Comparison of ENCODE assay signal across 20 mouse cellular contexts in genomic region chr8:3414639-3415190, GRCm38 (mm10). TPM values are rescaled to one million over a fixed set of nuclear protein-coding genes. Genes with fewer than 3 reads are reported as not detected.
DNase-seq lines count a peak whose midpoint lies in the region; ATAC-seq and TF ChIP-seq lines count a peak whose summit lies in the region.
"Had no signal": no experiment of that assay in that cellular context is flagged by ENCODE, and none has a peak within 500 bp of the region (broad histone marks: within the 10 kb centered on the region; RNA-seq: fewer than 3 reads in every experiment).

No protein-coding gene starts in this region.

- peaks cover 54% of the 10 kb centered on the region for H3K4me1 ChIP-seq in hindbrain, embryonic 10.5 days (replicated peaks)
- peaks cover 21% of the 10 kb centered on the region for H3K4me1 ChIP-seq in hindbrain, embryonic 16.5 days (ENCODE audit: control insufficient read depth, insufficient read depth, low read depth, low read length)
- peaks cover 40% of the 10 kb centered on the region for H3K4me1 ChIP-seq in neural tube, embryonic 12.5 days

- peaks cover 14% of the 10 kb centered on the region for H3K79me2 ChIP-seq in myocyte (ENCODE audit: control insufficient read depth, insufficient read depth)

- no peaks in the 10 kb centered on the region; the same call in 1 of the 2 replicates for H3K27me3 ChIP-seq in hindbrain, embryonic 10.5 days (ENCODE audit: insufficient read depth, poor library complexity, severe bottlenecking)
- H3K27me3 ChIP-seq in hindbrain, embryonic 16.5 days (replicated peaks; ENCODE audit: control insufficient read depth, insufficient read depth, low read length): no peaks in the 10 kb centered on the region
- no peaks in the 10 kb centered on the region for H3K27me3 ChIP-seq in neural tube, embryonic 12.5 days (replicated peaks)
- H3K27me3 ChIP-seq in myocyte (ENCODE audit: control insufficient read depth, insufficient read depth, insufficient read length): no peaks in the 10 kb centered on the region
- H3K27me3 ChIP-seq: embryonic facial prominence, embryonic 12.5 days; kidney, embryonic 15.5 days; liver, embryonic 13.5 days had no signal

- H3K36me3 ChIP-seq in hindbrain, embryonic 10.5 days: peaks cover 7% of the 10 kb centered on the region
- no peaks in the 10 kb centered on the region for H3K36me3 ChIP-seq in hindbrain, embryonic 16.5 days (ENCODE audit: control insufficient read depth, insufficient read depth, low read length)
- H3K36me3 ChIP-seq in neural tube, embryonic 12.5 days: no peaks in the 10 kb centered on the region
- H3K36me3 ChIP-seq in myocyte (ENCODE audit: control insufficient read depth, insufficient read depth): no peaks in the 10 kb centered on the region
- H3K36me3 ChIP-seq: embryonic facial prominence, embryonic 12.5 days; kidney, embryonic 15.5 days; liver, embryonic 13.5 days had no signal

- ATAC-seq in hindbrain, embryonic 16.5 days: no peak
- ATAC-seq in neural tube, embryonic 12.5 days (ENCODE audit: low FRiP score, low read depth): peak; percentile 6; the same call in 1 of the 2 replicates
- ATAC-seq: intestine, embryonic 16.5 days had no signal

- TF ChIP-seq POLR2A in myocyte (IDR thresholded peaks at IDR 0.05; ENCODE audit: insufficient read length, low read depth): no peak

- no peak overlapping the region for H3K4me2 ChIP-seq in hindbrain, embryonic 16.5 days (ENCODE audit: low read length)
- H3K4me2 ChIP-seq in neural tube, embryonic 12.5 days (replicated peaks): no peak overlapping the region
- H3K4me2 ChIP-seq in myocyte (ENCODE audit: low read depth): peak overlapping the region; percentile 18
- H3K4me2 ChIP-seq: embryonic facial prominence, embryonic 12.5 days; kidney, embryonic 15.5 days; liver, embryonic 13.5 days had no signal

- DNase-seq in hindbrain, embryonic 10.5 days (ENCODE audit: low spot score): no peak
- DNase-seq in neural tube, embryonic 10.5 days (ENCODE audit: extremely low spot score, low spot score): no peak
- DNase-seq in ZHBTc4 (ENCODE audit: low read depth, low spot score): peak; percentile 43
- no peak for DNase-seq in ovary, postnatal 14 days (ENCODE audit: low spot score)
- no peak for DNase-seq in retina, embryonic 14.5 days (ENCODE audit: low spot score)
- DNase-seq: adrenal gland, postnatal 25 days; cerebellum, adult 2 months; gastrocnemius, postnatal 10 days; heart, postnatal 36 days; layer of hippocampus, postnatal 36 days; liver, embryonic 13.5 days; thymus, postnatal 36 days had no signal

- WGBS in hindbrain, embryonic 10.5 days: 48% methylated on average over 6 of the region's 6 CpGs
- WGBS in hindbrain, embryonic 16.5 days: 37% methylated on average over 6 of the region's 6 CpGs
- 53% methylated on average over 6 of the region's 6 CpGs for WGBS in neural tube, embryonic 12.5 days

- H3K9ac ChIP-seq in hindbrain, embryonic 16.5 days (ENCODE audit: low read depth, low read length): no peak overlapping the region
- H3K9ac ChIP-seq in neural tube, embryonic 12.5 days: no peak overlapping the region
- H3K9ac ChIP-seq: embryonic facial prominence, embryonic 12.5 days; kidney, embryonic 15.5 days; liver, embryonic 13.5 days had no signal

- H3K27ac ChIP-seq in hindbrain, embryonic 10.5 days: peak overlapping the region; percentile 70; the same call in 1 of the 2 replicates
- H3K27ac ChIP-seq in hindbrain, embryonic 16.5 days (ENCODE audit: low read depth, low read length): no peak overlapping the region
- H3K27ac ChIP-seq in neural tube, embryonic 12.5 days: no peak overlapping the region
- H3K27ac ChIP-seq: embryonic facial prominence, embryonic 12.5 days; kidney, embryonic 15.5 days; liver, embryonic 13.5 days had no signal

- H3K4me3 ChIP-seq in hindbrain, embryonic 10.5 days: no peak overlapping the region
- H3K4me3 ChIP-seq in hindbrain, embryonic 16.5 days (ENCODE audit: low read length): no peak overlapping the region
- H3K4me3 ChIP-seq in neural tube, embryonic 12.5 days: no peak overlapping the region
- H3K4me3 ChIP-seq in myocyte: no peak overlapping the region
- H3K4me3 ChIP-seq: embryonic facial prominence, embryonic 12.5 days; kidney, embryonic 15.5 days; liver, embryonic 13.5 days had no signal

- H3ac ChIP-seq in myocyte (ENCODE audit: control insufficient read depth, insufficient read length): no peak overlapping the region

- H3K9me3 ChIP-seq in hindbrain, embryonic 10.5 days: no peaks in the 10 kb centered on the region
- H3K9me3 ChIP-seq in hindbrain, embryonic 16.5 days (ENCODE audit: control insufficient read depth, low read length): no peaks in the 10 kb centered on the region
- no peaks in the 10 kb centered on the region for H3K9me3 ChIP-seq in neural tube, embryonic 12.5 days
- H3K9me3 ChIP-seq: embryonic facial prominence, embryonic 12.5 days; kidney, embryonic 15.5 days; liver, embryonic 13.5 days had no signal

TF ChIP-seq in myocyte, 11 proteins besides CTCF, POLR2A, EP300 and RAD21:
- TF ChIP-seq TCF12 (IDR thresholded peaks at IDR 0.05; ENCODE audit: insufficient read depth, poor library complexity, severe bottlenecking) (no peak), CEBPB (IDR thresholded peaks at IDR 0.05; ENCODE audit: insufficient read depth, poor library complexity, severe bottlenecking) (no peak), MAX (IDR thresholded peaks at IDR 0.05; ENCODE audit: low read depth) (no peak), MYOD1 (IDR thresholded peaks at IDR 0.05; ENCODE audit: control insufficient read depth in 1 of 3, insufficient read length in 2 of 3, low read depth in 2 of 3) (no peak), TCF3 (IDR thresholded peaks at IDR 0.05; ENCODE audit: insufficient read length, low read depth) (no peak), MYOG (IDR thresholded peaks at IDR 0.05; ENCODE audit: control insufficient read depth in 1 of 3, insufficient read depth in 1 of 3, insufficient read length in 2 of 3, low read depth in 2 of 3) (no peak), E2F4 (IDR thresholded peaks at IDR 0.05; ENCODE audit: insufficient read depth) (no peak), SRF (IDR thresholded peaks at IDR 0.05; ENCODE audit: control insufficient read depth, insufficient read length, low read depth) (no peak), POLR2AphosphoS2 (IDR thresholded peaks at IDR 0.05; ENCODE audit: insufficient read length, low read depth) (no peak), USF1 (IDR thresholded peaks at IDR 0.05; ENCODE audit: low read depth) (no peak), REST (IDR thresholded peaks at IDR 0.05; ENCODE audit: insufficient read depth, insufficient read length) (no peak)

RNA-seq across cellular contexts. Expression of gene Arhgef18, which starts 21.9 kb away (rescaled TPM):
- polyA plus RNA-seq in hindbrain, embryonic 10.5 days (2016; fragmentation: Nextera tagmentation; extraction: Ambion mirVana): 9.9 and 11.0 TPM in 2 replicates
- 11.5 and 11.7 TPM in 2 replicates for polyA plus RNA-seq in hindbrain, embryonic 16.5 days (2015; fragmentation: Nextera tagmentation; extraction: Ambion mirVana)
- 12.1 and 13.4 TPM in 2 replicates for polyA plus RNA-seq in neural tube, embryonic 12.5 days (2016; fragmentation: Nextera tagmentation; extraction: Ambion mirVana)
- 10.7 TPM for polyA plus RNA-seq in myocyte (2012; fragmentation: generic; extraction: Trizol)

RNA-seq across cellular contexts. Expression of gene Pex11g, which starts 52.8 kb away (rescaled TPM):
- polyA plus RNA-seq in hindbrain, embryonic 10.5 days (2016; fragmentation: Nextera tagmentation; extraction: Ambion mirVana): 4.4 TPM in 2 replicates
- 4.2 and 4.3 TPM in 2 replicates for polyA plus RNA-seq in hindbrain, embryonic 16.5 days (2015; fragmentation: Nextera tagmentation; extraction: Ambion mirVana)
- polyA plus RNA-seq in neural tube, embryonic 12.5 days (2016; fragmentation: Nextera tagmentation; extraction: Ambion mirVana): 3.4 and 4.2 TPM in 2 replicates
- polyA plus RNA-seq in myocyte (2012; fragmentation: generic; extraction: Trizol): 5.5 TPM

RNA-seq across cellular contexts. Expression of gene Tex45, which starts 55.9 kb away (rescaled TPM):
- not detected in 2 replicates for polyA plus RNA-seq in hindbrain, embryonic 10.5 days (2016; fragmentation: Nextera tagmentation; extraction: Ambion mirVana)
- polyA plus RNA-seq in hindbrain, embryonic 16.5 days (2015; fragmentation: Nextera tagmentation; extraction: Ambion mirVana): 0.39 and 0.60 TPM in 2 replicates
- 0.22 TPM in 1 of 2 replicates, not detected in the other for polyA plus RNA-seq in neural tube, embryonic 12.5 days (2016; fragmentation: Nextera tagmentation; extraction: Ambion mirVana)
- not detected for polyA plus RNA-seq in myocyte (2012; fragmentation: generic; extraction: Trizol)
- polyA plus RNA-seq: intestine, embryonic 16.5 days; kidney, embryonic 15.5 days; large intestine, adult 2 months; liver, embryonic 13.5 days; lung, embryonic 16.5 days had no signal
